Mouse (Mus musculus) kidney, postnatal 0 days (tissue): Measurements from ENCODE around the gene Yif1b. TPM values are rescaled to one million over a fixed set of nuclear protein-coding genes. Genes with fewer than 3 reads are reported as not detected.

Experiments
- ATAC-seq: fragments of 200-750 bp; cut with Nextera tagmentation; replicated peaks from 2 replicates; pipeline ENCODE4 v1.8.0; 2017; ENCODE audit warnings: low read depth, moderate number of reproducible peaks, moderate TSS enrichment, moderate library complexity; ENCODE audit not compliant: low FRiP score
- DNase-seq: peaks from one replicate; pipeline ENCODE4 v3.0.0-alpha.2; 2016; ENCODE audit warnings: low spot score
- H3K27ac ChIP-seq: fragments of 300-500 bp; sonication (generic); 2 replicates; pipeline ENCODE4 v1.5.1; 2014; ENCODE audit warnings: mild to moderate bottlenecking
- H3K27me3 ChIP-seq: fragments of 300-500 bp; sonication (generic); 2 replicates; pipeline ENCODE4 v1.6.1; 2014; ENCODE audit warnings: low read length, mixed read lengths; ENCODE audit not compliant: insufficient read depth
- H3K36me3 ChIP-seq: fragments of 300-500 bp; sonication (generic); 2 replicates; pipeline ENCODE4 v1.6.1; 2014; ENCODE audit warnings: low read length, mixed read lengths; ENCODE audit not compliant: insufficient read depth
- H3K4me1 ChIP-seq: fragments of 300-500 bp; sonication (generic); replicated peaks from 2 replicates; pipeline ENCODE4 v1.6.1; 2014; ENCODE audit warnings: antibody characterized with exemption, low read length, mixed read lengths; ENCODE audit not compliant: insufficient read depth
- H3K4me2 ChIP-seq: fragments of 300-500 bp; sonication (generic); 2 replicates; pipeline ENCODE4 v1.6.1; 2014; ENCODE audit warnings: mild to moderate bottlenecking, low read length, moderate library complexity, mixed read lengths
- H3K4me3 ChIP-seq: fragments of 300-500 bp; sonication (generic); replicated peaks from 2 replicates; pipeline ENCODE4 v1.5.1; 2014; ENCODE audit warnings: low read depth, low read length
- H3K9ac ChIP-seq: fragments of 300-500 bp; sonication (generic); 2 replicates; pipeline ENCODE4 v1.6.1; 2014; ENCODE audit warnings: low read depth, low read length
- H3K9me3 ChIP-seq: fragments of 300-500 bp; sonication (generic); replicated peaks from 2 replicates; pipeline ENCODE4 v1.6.1; 2016; ENCODE audit warnings: low read length, inconsistent platforms, mixed read lengths
- CTCF ChIP-seq: IDR thresholded peaks from 2 replicates; pipeline ENCODE4 v1.5.1; 2016; ENCODE audit warnings: antibody characterized with exemption, low read depth, mild to moderate bottlenecking, moderate library complexity
- WGBS: fragments of 180-500 bp; shearing (Covaris S2); extraction: QIAGEN DNeasy Blood & Tissue Kit; methylation state at CpG from one replicate; pipeline ENCODE4 v1.1.7; 2014; 5-methylcytosine and 5-hydroxymethylcytosine counted together
- polyA plus RNA-seq: library from polyadenylated mRNA; unstranded; fragments of >200 nt; fragmentation: Nextera tagmentation; extraction: Ambion mirVana; gene quantifications from 2 replicates; pipeline ENCODE4 v1.2.1, GENCODE M21; 2015

Yif1b gene
- polyA plus RNA-seq, 1 experiment from 2014 or later, result 121 TPM

- Histone ChIP-seq H3K4me3 (no peak overlapping the region), H3K27ac (peak overlapping the region; percentile 75), H3K4me2 (peak overlapping the region; percentile 88), H3K9me3 (no peaks in the 10 kb centered on the region), H3K27me3 (no peaks in the 10 kb centered on the region), H3K36me3 (no peaks in the 10 kb centered on the region), H3K4me1 (peaks cover 26% of the 10 kb centered on the region), H3K9ac (no peak overlapping the region)
- no peak for ATAC-seq
- TF ChIP-seq CTCF, result no peak
- 40% methylated on average over 11 of the region's 11 CpGs for WGBS
- no peak for DNase-seq
Measured at GRCm38 (mm10) chr7:29290691-29291485, 52.8 kb downstream of the Yif1b start.

DNA sequence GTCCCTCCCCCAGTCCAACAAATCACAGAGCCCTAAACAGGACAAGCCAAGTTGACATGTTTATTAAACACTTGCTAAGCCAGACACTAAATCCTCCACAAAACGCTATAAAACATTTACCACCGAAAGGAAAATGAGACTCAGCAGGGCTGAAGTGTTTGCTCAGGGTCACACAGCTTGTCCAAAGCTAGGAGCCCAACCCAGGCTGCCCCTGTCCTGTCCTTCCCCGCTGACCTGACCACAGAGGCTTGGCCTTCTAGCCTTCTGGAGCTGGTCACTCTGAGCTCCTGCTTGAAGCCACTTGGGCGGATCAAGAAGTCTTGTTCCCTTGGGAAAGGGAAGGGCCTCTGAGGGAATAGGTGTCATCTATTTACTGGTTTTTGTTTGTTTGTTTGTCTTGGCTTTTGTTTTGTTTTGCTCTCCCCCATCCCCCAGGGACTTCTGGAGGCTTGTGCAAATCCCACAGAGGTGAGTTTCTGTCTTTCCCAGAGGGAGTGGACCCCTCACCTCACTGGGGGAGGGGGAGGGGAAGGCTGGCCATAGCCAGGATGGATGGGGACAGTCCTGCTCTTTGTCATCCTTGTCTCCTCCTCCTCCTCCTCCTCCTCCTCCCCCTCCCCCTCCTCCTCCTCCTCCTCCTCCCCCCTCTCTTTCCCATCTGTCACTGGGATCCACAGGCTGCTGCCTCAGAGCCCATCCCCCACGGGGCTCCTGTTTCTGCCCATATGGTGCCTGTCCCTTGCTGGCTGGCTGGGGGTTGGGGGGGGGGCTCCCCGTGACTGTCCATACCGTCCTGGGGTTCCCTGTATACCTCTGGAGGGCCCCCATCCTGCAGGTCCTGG lies 53.7 kb downstream of the Yif1b start:
- DNase-seq, result peak; percentile 72
- WGBS, result 25% methylated on average over 5 of the region's 7 CpGs
- no peak overlapping the region for H3K9ac ChIP-seq
- TF ChIP-seq CTCF, result no peak
- H3K36me3 ChIP-seq, result no peaks in the 10 kb centered on the region
- no peaks in the 10 kb centered on the region for H3K27me3 ChIP-seq
- H3K4me2 ChIP-seq, result peak overlapping the region; percentile 88
- H3K4me1 ChIP-seq, result peaks cover 26% of the 10 kb centered on the region
- H3K4me3 ChIP-seq, result no peak overlapping the region
- no peaks in the 10 kb centered on the region for H3K9me3 ChIP-seq
- no peak for ATAC-seq
- H3K27ac ChIP-seq, result peak overlapping the region; percentile 77

- ATAC-seq (no peak), DNase-seq (no peak)
- no peak overlapping the region for H3K9ac ChIP-seq
- 25% methylated on average over 8 of the region's 8 CpGs for WGBS
- peaks cover 26% of the 10 kb centered on the region for H3K4me1 ChIP-seq
- TF ChIP-seq CTCF, result no peak
- peak overlapping the region; percentile 77 for H3K27ac ChIP-seq
- no peaks in the 10 kb centered on the region for H3K9me3 ChIP-seq
- no peaks in the 10 kb centered on the region for H3K36me3 ChIP-seq
- no peak overlapping the region for H3K4me3 ChIP-seq
- H3K27me3 ChIP-seq, result no peaks in the 10 kb centered on the region
- no peak overlapping the region for H3K4me2 ChIP-seq
Measured at GRCm38 (mm10) chr7:29292458-29293098, 54.4 kb downstream of the Yif1b start.

- Histone ChIP-seq H3K4me2 (no peak overlapping the region), H3K4me3 (no peak overlapping the region), H3K36me3 (no peaks in the 10 kb centered on the region), H3K27ac (peak overlapping the region; percentile 77), H3K9ac (no peak overlapping the region), H3K9me3 (no peaks in the 10 kb centered on the region), H3K4me1 (peaks cover 26% of the 10 kb centered on the region), H3K27me3 (no peaks in the 10 kb centered on the region)
- peak; percentile 74 for DNase-seq
- TF ChIP-seq CTCF, result no peak
- peak; percentile 33; the same call in 1 of the 2 replicates for ATAC-seq
- 31% methylated on average over 19 of the region's 19 CpGs for WGBS
Measured at GRCm38 (mm10) chr7:29293131-29294065, 55.3 kb downstream of the Yif1b start.

- Histone ChIP-seq H3K27ac (no peak overlapping the region), H3K9ac (no peak overlapping the region), H3K36me3 (no peaks in the 10 kb centered on the region), H3K4me2 (no peak overlapping the region), H3K4me1 (peaks cover 23% of the 10 kb centered on the region), H3K27me3 (no peaks in the 10 kb centered on the region), H3K9me3 (no peaks in the 10 kb centered on the region), H3K4me3 (no peak overlapping the region)
- no peak for DNase-seq
- TF ChIP-seq CTCF, result no peak
- 70% methylated on average over 13 of the region's 13 CpGs for WGBS
- no peak for ATAC-seq
Measured at GRCm38 (mm10) chr7:29294111-29294761, 56.1 kb downstream of the Yif1b start.
